ENCODE assay signal across 13 mouse cellular contexts in genomic region chr4:106161592-106161991, GRCm38 (mm10).
DNase-seq lines count a peak whose midpoint lies in the region; ATAC-seq and TF ChIP-seq lines count a peak whose summit lies in the region.
"Had no signal": no experiment of that assay in that cellular context is flagged by ENCODE, and none has a peak within 500 bp of the region (broad histone marks: within the 10 kb centered on the region; RNA-seq: fewer than 3 reads in every experiment).

No protein-coding gene starts in this region.

- H3K36me3 ChIP-seq in heart, postnatal 0 days (replicated peaks; ENCODE audit: control insufficient read depth, insufficient read depth, low read length) = no peaks in the 10 kb centered on the region
- H3K36me3 ChIP-seq: embryonic facial prominence, embryonic 13.5 days; G1E; heart, embryonic 15.5 days; liver, embryonic 13.5 days had no signal

- no peak for ATAC-seq in heart, postnatal 0 days (ENCODE audit: insufficient read depth, low read depth)

- TF ChIP-seq POLR2A in bone marrow, adult 2 months (IDR thresholded peaks at IDR 0.05; ENCODE audit: borderline replicate concordance, control insufficient read depth, low read depth, low read length) = no peak

- TF ChIP-seq CTCF in heart, postnatal 0 days (IDR thresholded peaks at IDR 0.05; ENCODE audit: low read depth) = 0 out of 2 replicates have a peak, but pooled peaks have one; percentile 3
- peak; percentile 12; the same call in 1 of the 2 replicates for TF ChIP-seq CTCF in bone marrow, adult 2 months (IDR thresholded peaks at IDR 0.05; ENCODE audit: control insufficient read depth, insufficient read depth, low read length)

- DNase-seq in heart, postnatal 0 days (ENCODE audit: low spot score) = no peak
- no peak for DNase-seq in heart, postnatal 25 days (ENCODE audit: low spot score)
- DNase-seq in lung, postnatal 36 days = peak; percentile 4
- no peak for DNase-seq in lung, postnatal 25 days (ENCODE audit: low spot score)
- peak; percentile 1 to 5 for DNase-seq in natural killer cell, adult 2 months (ENCODE audit: low spot score in 2 of 2)
- DNase-seq in spleen, postnatal 4 days (ENCODE audit: low spot score in 2 of 2) = no peak
- no peak for DNase-seq in adrenal gland, postnatal 36 days
- DNase-seq: kidney, postnatal 14 days; liver, embryonic 13.5 days had no signal

- intact Hi-C loops in heart, postnatal 25 days (cut with DNase I) = no loop called here

- H3K4me2 ChIP-seq in heart, postnatal 0 days (ENCODE audit: low read depth, low read length) = no peak overlapping the region
- H3K4me2 ChIP-seq: embryonic facial prominence, embryonic 13.5 days; heart, embryonic 15.5 days; liver, embryonic 13.5 days had no signal

- TF ChIP-seq EP300 in heart, postnatal 0 days (IDR thresholded peaks at IDR 0.05; ENCODE audit: low read depth) = no peak

- H3K9ac ChIP-seq in heart, postnatal 0 days (replicated peaks; ENCODE audit: low read depth, low read length) = no peak overlapping the region
- H3K9ac ChIP-seq: embryonic facial prominence, embryonic 13.5 days; heart, embryonic 15.5 days; liver, embryonic 13.5 days had no signal

- H3K4me1 ChIP-seq in heart, postnatal 0 days (ENCODE audit: control insufficient read depth, insufficient read depth) = no peaks in the 10 kb centered on the region
- no peaks in the 10 kb centered on the region for H3K4me1 ChIP-seq in bone marrow, adult 2 months (ENCODE audit: control insufficient read depth, insufficient read depth, low read length)
- H3K4me1 ChIP-seq: embryonic facial prominence, embryonic 13.5 days; heart, embryonic 15.5 days; liver, embryonic 13.5 days had no signal

- H3K4me3 ChIP-seq in heart, postnatal 0 days (ENCODE audit: low read depth, low read length) = no peak overlapping the region
- no peak overlapping the region for H3K4me3 ChIP-seq in bone marrow, adult 2 months (replicated peaks; ENCODE audit: control insufficient read depth, low read depth, low read length)
- H3K4me3 ChIP-seq: embryonic facial prominence, embryonic 13.5 days; heart, embryonic 15.5 days; liver, embryonic 13.5 days had no signal

- H3K9me3 ChIP-seq in heart, postnatal 0 days (replicated peaks; ENCODE audit: control insufficient read depth, low read length) = no peaks in the 10 kb centered on the region
- H3K9me3 ChIP-seq: embryonic facial prominence, embryonic 13.5 days; heart, embryonic 15.5 days; liver, embryonic 13.5 days had no signal

- no peaks in the 10 kb centered on the region for H3K27me3 ChIP-seq in heart, postnatal 0 days (ENCODE audit: control insufficient read depth, insufficient read depth, low read length)
- H3K27me3 ChIP-seq: embryonic facial prominence, embryonic 13.5 days; heart, embryonic 15.5 days; liver, embryonic 13.5 days had no signal

- no peak overlapping the region for H3K27ac ChIP-seq in heart, postnatal 0 days (ENCODE audit: low read depth)
- H3K27ac ChIP-seq in bone marrow, adult 2 months (ENCODE audit: control insufficient read depth, insufficient read depth, low read depth, low read length, poor library complexity) = no peak overlapping the region
- H3K27ac ChIP-seq: embryonic facial prominence, embryonic 13.5 days; heart, embryonic 15.5 days; liver, embryonic 13.5 days had no signal

- WGBS in heart, postnatal 0 days = 65% methylated on average over 2 of the region's 2 CpGs
- 47% methylated on average over 2 of the region's 2 CpGs for WGBS in bone marrow, adult 2 months

Comparison
In these comparisons a context has a peak if more than half of its experiments do, and no peak if none do; other contexts are left out.
1. DNase-seq: peak in lung, postnatal 36 days (single experiment) and natural killer cell, adult 2 months (2 of 2); none in heart, postnatal 0 days (single experiment), heart, postnatal 25 days (single experiment), lung, postnatal 25 days (single experiment), spleen, postnatal 4 days (0 of 2) and adrenal gland, postnatal 36 days (0 of 2).